Comparison of ENCODE assay signal across 15 mouse cellular contexts in genomic region chr5:129458109-129458508, GRCm38 (mm10).
"Had no signal": no experiment of that assay in that cellular context is flagged by ENCODE, and none has a peak within 500 bp of the region (broad histone marks: within the 10 kb centered on the region; RNA-seq: fewer than 3 reads in every experiment).

No protein-coding gene starts in this region.

- H3K4me2 ChIP-seq: limb, embryonic 12.5 days; liver, embryonic 13.5 days; lung, embryonic 15.5 days; midbrain, embryonic 13.5 days; neural tube, embryonic 12.5 days had no signal

- ATAC-seq: liver, postnatal 0 days; midbrain, embryonic 13.5 days had no signal

- H3K9me3 ChIP-seq: limb, embryonic 12.5 days; liver, embryonic 13.5 days; lung, embryonic 15.5 days; megakaryocyte, embryonic 14.5 days; midbrain, embryonic 13.5 days; neural tube, embryonic 12.5 days had no signal

- H3K4me3 ChIP-seq: limb, embryonic 12.5 days; liver, embryonic 13.5 days; lung, embryonic 15.5 days; megakaryocyte, embryonic 14.5 days; midbrain, embryonic 13.5 days; neural tube, embryonic 12.5 days had no signal

- H3K27ac ChIP-seq: limb, embryonic 12.5 days; liver, embryonic 13.5 days; lung, embryonic 15.5 days; macrophage; midbrain, embryonic 13.5 days; neural tube, embryonic 12.5 days had no signal

- H3K27me3 ChIP-seq: limb, embryonic 12.5 days; liver, embryonic 13.5 days; midbrain, embryonic 13.5 days; neural tube, embryonic 12.5 days had no signal

- H3K9ac ChIP-seq: limb, embryonic 12.5 days; liver, embryonic 13.5 days; liver, postnatal 0 days; lung, embryonic 15.5 days; midbrain, embryonic 13.5 days; neural tube, embryonic 12.5 days had no signal

- H3K36me3 ChIP-seq: limb, embryonic 12.5 days; liver, embryonic 13.5 days; lung, embryonic 15.5 days; midbrain, embryonic 13.5 days; neural tube, embryonic 12.5 days had no signal

- DNase-seq: kidney, adult 18-20 months; kidney, postnatal 10 days; kidney, postnatal 4 days; liver; liver, embryonic 13.5 days; liver, postnatal 0 days; lung, postnatal 14 days; right cerebral cortex, postnatal 25 days; thymus, postnatal 36 days had no signal
